Mouse (Mus musculus) forebrain, embryonic 10.5 days (tissue): Measurements from ENCODE around the gene Fdx1l. TPM values are rescaled to one million over a fixed set of nuclear protein-coding genes. Genes with fewer than 3 reads are reported as not detected.

ENCODE experiments used
- DNase-seq: peaks from one replicate; pipeline ENCODE4 v3.0.0-alpha.2; 2017; ENCODE audit warnings: low spot score; ENCODE audit errors: extremely low spot score
- H3K27ac ChIP-seq: fragments of 300-500 bp; sonication (generic); 2 replicates; pipeline ENCODE4 v1.5.1; 2016; ENCODE audit warnings: mild to moderate bottlenecking
- H3K27me3 ChIP-seq: fragments of 300-500 bp; sonication (generic); 2 replicates; pipeline ENCODE4 v1.6.1; 2016; ENCODE audit warnings: mild to moderate bottlenecking; ENCODE audit not compliant: poor library complexity, severe bottlenecking
- H3K36me3 ChIP-seq: fragments of 300-500 bp; sonication (generic); replicated peaks from 2 replicates; pipeline ENCODE4 v1.6.1; 2016; ENCODE audit warnings: mild to moderate bottlenecking, moderate library complexity
- H3K4me1 ChIP-seq: fragments of 300-500 bp; sonication (generic); 2 replicates; pipeline ENCODE4 v1.6.1; 2016
- H3K4me3 ChIP-seq: fragments of 300-500 bp; sonication (generic); 2 replicates; pipeline ENCODE4 v1.5.1; 2016; ENCODE audit warnings: mild to moderate bottlenecking, moderate library complexity
- H3K9me3 ChIP-seq: fragments of 300-500 bp; sonication (generic); 2 replicates; pipeline ENCODE4 v1.6.1; 2016; ENCODE audit warnings: mild to moderate bottlenecking, moderate library complexity
- WGBS: fragments of 180-500 bp; shearing (Covaris S2); methylation state at CpG from one replicate; pipeline ENCODE4 v1.1.7; 2016; 5-methylcytosine and 5-hydroxymethylcytosine counted together
- polyA plus RNA-seq: library from polyadenylated mRNA; unstranded; fragments of >200 nt; fragmentation: Nextera tagmentation; extraction: Ambion mirVana; gene quantifications from 2 replicates; pipeline ENCODE4 v1.2.1, GENCODE M21; 2016

Fdx1l gene
- polyA plus RNA-seq: 60.9 and 61.7 TPM in 2 replicates

GRCm38 (mm10) chr9:21073044-21073840, at the start of gene Fdx1l, which contains the start of gene Gm49373:
Gene Fdx1l, minus strand, starts transcription at chr9:21073614.
Gene Gm49373, minus strand, starts transcription at chr9:21073096.
- peaks cover 26% of the 10 kb centered on the region for H3K4me1 ChIP-seq
- H3K36me3 ChIP-seq: peaks cover 74% of the 10 kb centered on the region
- no peaks in the 10 kb centered on the region for H3K9me3 ChIP-seq
- H3K27ac ChIP-seq: peak within 1 kb of the TSS; percentile 92
- WGBS: 3% methylated on average over 58 of the region's 58 CpGs
- no peaks in the 10 kb centered on the region for H3K27me3 ChIP-seq
- H3K4me3 ChIP-seq: peak within 1 kb of the TSS; percentile 71
- peak; percentile 88 for DNase-seq

GRCm38 (mm10) chr9:21121483-21121882, 48.1 kb upstream of the Fdx1l start:
- no peak overlapping the region for H3K27ac ChIP-seq
- H3K4me3 ChIP-seq: no peak overlapping the region
- WGBS: 93% methylated on average over 16 of the region's 16 CpGs
- H3K36me3 ChIP-seq: peaks cover 16% of the 10 kb centered on the region
- DNase-seq: no peak
- H3K4me1 ChIP-seq: no peaks in the 10 kb centered on the region
- H3K27me3 ChIP-seq: no peaks in the 10 kb centered on the region
- H3K9me3 ChIP-seq: no peaks in the 10 kb centered on the region

- H3K4me1 ChIP-seq: no peaks in the 10 kb centered on the region
These were observed 43.7 kb upstream of the Fdx1l start for GRCm38 (mm10) chr9:21117073-21117472.

GRCm38 (mm10) chr9:21115105-21115504, 41.7 kb upstream of the Fdx1l start:
- WGBS: 91% methylated on average over 8 of the region's 8 CpGs
- no peak overlapping the region for H3K27ac ChIP-seq
- H3K36me3 ChIP-seq: peaks cover 2% of the 10 kb centered on the region; the same call in 1 of the 2 replicates
- no peak overlapping the region for H3K4me3 ChIP-seq
- no peaks in the 10 kb centered on the region for H3K9me3 ChIP-seq
- DNase-seq: no peak
- H3K27me3 ChIP-seq: no peaks in the 10 kb centered on the region
- H3K4me1 ChIP-seq: no peaks in the 10 kb centered on the region

More at GRCm38 (mm10) chr9:21117073-21117472, 43.7 kb upstream of the Fdx1l start:
- Histone ChIP-seq H3K27me3 (no peaks in the 10 kb centered on the region), H3K27ac (no peak overlapping the region), H3K9me3 (no peaks in the 10 kb centered on the region), H3K36me3 (peaks cover 13% of the 10 kb centered on the region; the same call in 1 of the 2 replicates), H3K4me3 (no peak overlapping the region)
- 85% methylated on average over 6 of the region's 6 CpGs for WGBS
- DNase-seq: no peak

- no peaks in the 10 kb centered on the region for H3K27me3 ChIP-seq
- H3K4me1 ChIP-seq: no peaks in the 10 kb centered on the region
- WGBS: 92% methylated on average over 7 of the region's 7 CpGs
- no peak for DNase-seq
- no peak overlapping the region for H3K4me3 ChIP-seq
- no peaks in the 10 kb centered on the region for H3K36me3 ChIP-seq
- H3K9me3 ChIP-seq: no peaks in the 10 kb centered on the region
- H3K27ac ChIP-seq: no peak overlapping the region
These were observed 40.8 kb upstream of the Fdx1l start for GRCm38 (mm10) chr9:21114190-21114589.

- 93% methylated on average over 6 of the region's 6 CpGs for WGBS
- Histone ChIP-seq H3K27ac (no peak overlapping the region), H3K36me3 (no peaks in the 10 kb centered on the region), H3K9me3 (no peaks in the 10 kb centered on the region), H3K4me1 (no peaks in the 10 kb centered on the region), H3K27me3 (no peaks in the 10 kb centered on the region), H3K4me3 (no peak overlapping the region)
- DNase-seq: no peak
These were observed 40.3 kb upstream of the Fdx1l start for GRCm38 (mm10) chr9:21113751-21114150.

GRCm38 (mm10) chr9:21107607-21108237, 34.3 kb upstream of the Fdx1l start:
- Histone ChIP-seq H3K4me3 (no peak overlapping the region), H3K4me1 (peaks cover 11% of the 10 kb centered on the region), H3K27me3 (no peaks in the 10 kb centered on the region), H3K36me3 (0 out of 2 replicates have a peak, but pooled peaks cover under 1% of the 10 kb centered on the region), H3K9me3 (no peaks in the 10 kb centered on the region), H3K27ac (no peak overlapping the region)
- no peak for DNase-seq
- 42% methylated on average over 23 of the region's 23 CpGs for WGBS

- 82% methylated on average over 5 of the region's 5 CpGs for WGBS
- H3K4me3 ChIP-seq: no peak overlapping the region
These were observed 32.5 kb upstream of the Fdx1l start for GRCm38 (mm10) chr9:21105760-21106564.

GRCm38 (mm10) chr9:21104814-21105213, 31.4 kb upstream of the Fdx1l start:
- Histone ChIP-seq H3K9me3 (no peaks in the 10 kb centered on the region), H3K27me3 (no peaks in the 10 kb centered on the region), H3K27ac (no peak overlapping the region), H3K4me1 (peaks cover 21% of the 10 kb centered on the region), H3K36me3 (peaks cover 7% of the 10 kb centered on the region; the same call in 1 of the 2 replicates), H3K4me3 (no peak overlapping the region)
- WGBS: 87% methylated on average over 6 of the region's 6 CpGs
- no peak for DNase-seq

More at GRCm38 (mm10) chr9:21105760-21106564, 32.5 kb upstream of the Fdx1l start:
- H3K9me3 ChIP-seq: no peaks in the 10 kb centered on the region
- no peak for DNase-seq
- H3K27me3 ChIP-seq: no peaks in the 10 kb centered on the region
- no peak overlapping the region for H3K27ac ChIP-seq
- peaks cover 7% of the 10 kb centered on the region; the same call in 1 of the 2 replicates for H3K36me3 ChIP-seq
- H3K4me1 ChIP-seq: peaks cover 11% of the 10 kb centered on the region

GRCm38 (mm10) chr9:21102076-21102475, 28.7 kb upstream of the Fdx1l start:
- Histone ChIP-seq H3K4me1 (peaks cover 16% of the 10 kb centered on the region), H3K36me3 (peaks cover 7% of the 10 kb centered on the region; the same call in 1 of the 2 replicates), H3K4me3 (no peak overlapping the region), H3K27ac (no peak overlapping the region), H3K27me3 (no peaks in the 10 kb centered on the region), H3K9me3 (no peaks in the 10 kb centered on the region)
- DNase-seq: no peak
- WGBS: 91% methylated on average over 2 of the region's 2 CpGs

GRCm38 (mm10) chr9:21100447-21101161, 27.2 kb upstream of the Fdx1l start:
- no peak for DNase-seq

GRCm38 (mm10) chr9:21097793-21098192, 24.4 kb upstream of the Fdx1l start:
- 90% methylated on average over 8 of the region's 8 CpGs for WGBS
- DNase-seq: no peak
- Histone ChIP-seq H3K9me3 (no peaks in the 10 kb centered on the region), H3K36me3 (peaks cover 15% of the 10 kb centered on the region), H3K4me3 (no peak overlapping the region), H3K4me1 (peaks cover 15% of the 10 kb centered on the region), H3K27me3 (no peaks in the 10 kb centered on the region), H3K27ac (no peak overlapping the region)

More at GRCm38 (mm10) chr9:21100447-21101161, 27.2 kb upstream of the Fdx1l start:
- 50% methylated on average over 15 of the region's 15 CpGs for WGBS
- no peak overlapping the region for H3K4me3 ChIP-seq
- H3K27me3 ChIP-seq: no peaks in the 10 kb centered on the region
- peak overlapping the region; percentile 26; the same call in 1 of the 2 replicates for H3K27ac ChIP-seq
- H3K36me3 ChIP-seq: peaks cover 7% of the 10 kb centered on the region; the same call in 1 of the 2 replicates
- no peaks in the 10 kb centered on the region for H3K9me3 ChIP-seq
- H3K4me1 ChIP-seq: peaks cover 21% of the 10 kb centered on the region
